Mouse (Mus musculus): ENCODE measurements around the gene Carmil3.

Gene Carmil3

GRCm38 (mm10) chr14:55544334-55544733 is 53.9 kb downstream of the Carmil3 start:
- DNase-seq, result no peak

GRCm38 (mm10) chr14:55550191-55550590 is 59.7 kb downstream of the Carmil3 start:
- DNase-seq, result no peak

- no peak for DNase-seq
Observed at GRCm38 (mm10) chr14:55551347-55551746, 60.9 kb downstream of the Carmil3 start.

- no peak for DNase-seq
Observed at GRCm38 (mm10) chr14:55551794-55552193, 61.3 kb downstream of the Carmil3 start.

- no peak for DNase-seq
Observed at GRCm38 (mm10) chr14:55554635-55555034, 64.2 kb downstream of the Carmil3 start.

GRCm38 (mm10) chr14:55555788-55556187 is 65.3 kb downstream of the Carmil3 start:
- DNase-seq, result no peak

GRCm38 (mm10) chr14:55557003-55557402 is 66.6 kb downstream of the Carmil3 start:
- DNase-seq, result peak; percentile 90 to 93

- peak; percentile 43 to 44 for DNase-seq
Observed at GRCm38 (mm10) chr14:55557587-55557986, 67.1 kb downstream of the Carmil3 start.
